Mouse (Mus musculus) spleen, postnatal 36 days (tissue): ENCODE data around the gene Ubn1.

ENCODE experiments used
- DNase-seq, 2 experiments: peaks; one replicate each; pipeline ENCODE4 v3.0.0; 2022; ENCODE audit warnings: low spot score in 2 of 2, mixed read lengths in 1 of 2

Gene Ubn1

DNA sequence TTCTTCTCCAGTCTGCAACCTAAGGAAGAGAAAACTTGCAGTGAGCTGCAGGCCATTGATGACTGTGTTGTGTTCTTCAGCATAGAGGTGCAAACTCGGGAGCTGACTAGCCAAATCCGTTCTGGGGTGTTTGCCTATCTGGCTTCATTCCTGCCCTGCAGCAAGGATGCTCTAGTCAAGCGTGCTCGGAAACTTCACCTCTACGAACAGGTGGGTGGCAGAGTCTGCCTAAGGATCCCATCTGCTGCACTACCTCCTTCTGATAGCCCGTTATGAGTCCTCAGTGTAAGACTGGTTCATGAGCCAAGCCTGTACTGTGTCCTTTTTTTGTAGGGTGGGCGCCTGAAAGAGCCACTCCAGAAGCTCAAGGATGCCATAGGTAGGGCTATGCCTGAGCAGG lies 22.1 kb downstream of the Ubn1 start:
- DNase-seq = no peak

DNA sequence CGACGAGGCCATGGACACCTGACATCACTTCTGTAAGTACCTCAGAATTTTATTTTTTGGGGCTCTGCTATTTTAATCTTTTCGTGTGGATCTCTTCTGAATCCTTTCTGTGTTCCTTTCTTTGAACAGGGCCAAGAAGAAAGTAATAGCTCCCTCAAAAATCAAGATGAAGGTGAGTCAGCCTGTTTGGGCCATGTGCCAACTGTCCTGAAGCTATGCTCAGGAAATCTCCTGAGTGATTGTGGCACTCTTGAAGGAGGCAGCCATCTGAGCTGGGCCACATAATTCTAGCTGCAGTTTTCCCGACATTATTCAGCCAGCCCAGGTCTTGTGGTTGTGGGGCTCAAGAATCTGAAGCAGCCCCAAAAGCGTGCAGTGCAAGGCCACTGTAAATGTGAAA lies 24.5 kb downstream of the Ubn1 start:
- DNase-seq = no peak

GRCm38 (mm10) chr16:5085196-5085595 lies 35.3 kb downstream of the Ubn1 start:
- no peak for DNase-seq

DNA sequence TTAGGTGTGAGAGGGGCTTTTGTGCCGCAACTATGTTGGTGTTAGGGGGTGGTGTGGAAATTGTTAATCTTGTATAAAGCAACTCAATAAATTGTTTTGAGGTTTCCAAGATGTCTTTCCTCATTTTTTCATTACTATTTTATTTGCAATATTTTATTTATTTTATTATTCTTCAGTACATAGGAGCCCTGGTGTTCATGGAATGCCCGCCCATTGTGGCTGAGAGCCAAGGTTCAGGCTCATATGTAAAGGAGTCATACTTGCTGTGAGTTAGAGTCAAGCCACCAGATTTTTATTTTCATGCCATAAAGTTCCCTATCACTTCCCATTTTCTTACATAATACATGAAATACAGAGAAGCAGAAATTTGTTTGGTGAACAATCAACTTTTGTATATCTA lies 36.3 kb downstream of the Ubn1 start:
- no peak for DNase-seq

DNA sequence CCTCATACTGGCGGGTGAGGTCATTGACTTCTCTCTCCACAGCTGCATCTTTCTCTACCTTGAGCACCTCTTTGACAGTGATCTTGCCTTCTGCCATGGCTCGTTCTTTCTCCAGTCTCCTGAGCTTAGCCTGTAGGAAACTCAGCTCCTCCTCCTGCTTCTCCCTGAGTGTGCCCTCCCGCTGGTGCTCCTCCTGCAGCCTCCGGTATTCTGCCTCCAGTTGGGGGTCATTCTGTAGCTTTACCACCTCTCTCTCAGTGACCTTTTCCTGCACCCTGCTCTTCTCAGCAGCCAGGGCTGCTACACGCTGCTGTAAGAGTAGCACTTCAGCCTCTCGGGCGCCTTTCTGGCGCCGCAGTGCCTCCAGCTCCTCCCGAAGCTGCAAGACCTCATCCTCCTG lies 39.2 kb downstream of the Ubn1 start:
- DNase-seq = no peak

DNA sequence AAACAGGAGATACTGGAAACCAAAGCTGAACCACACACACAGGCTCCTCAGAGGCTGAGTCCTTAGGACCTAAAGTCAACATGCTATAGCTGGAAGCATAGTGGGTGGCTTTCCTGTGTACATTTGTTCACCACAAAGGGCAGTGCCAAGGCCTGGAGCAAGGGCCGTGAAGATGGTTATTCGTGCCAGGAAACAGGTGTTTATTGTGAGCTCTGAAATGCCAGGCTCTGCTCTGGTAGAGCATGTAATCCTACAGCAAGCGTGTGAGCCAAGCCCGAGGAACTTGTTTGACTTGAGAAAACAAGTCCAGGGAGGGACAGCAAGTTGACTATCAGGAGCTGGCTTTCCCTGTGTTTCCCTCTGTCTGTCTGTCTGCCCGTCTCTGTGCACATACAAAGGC lies 43.4 kb downstream of the Ubn1 start:
- DNase-seq = peak; percentile 16 to 26

- DNase-seq = no peak
These were observed 46.6 kb downstream of the Ubn1 start for GRCm38 (mm10) chr16:5096504-5096903.

DNA sequence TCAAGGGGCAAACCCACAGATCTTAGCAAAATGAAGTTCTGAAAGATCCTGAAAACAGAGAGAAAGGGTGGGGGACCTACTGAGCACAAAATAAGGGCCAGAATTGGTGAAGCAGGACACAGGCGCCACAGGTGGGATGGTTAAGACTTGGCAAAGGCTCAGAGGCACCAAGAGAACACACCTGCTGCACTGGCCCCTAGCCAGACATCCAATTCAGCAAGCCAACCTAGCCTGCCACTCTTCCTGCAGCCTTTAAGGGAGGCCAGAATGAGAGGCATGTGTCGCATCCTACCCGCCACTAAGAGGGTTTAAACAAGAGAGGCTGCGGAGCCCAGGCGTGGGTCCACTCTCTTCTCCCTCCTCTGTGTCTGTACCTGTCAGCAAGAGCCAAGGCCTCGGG lies 51.1 kb downstream of the Ubn1 start:
- DNase-seq = no peak

GRCm38 (mm10) chr16:5109877-5110276 lies 60.0 kb downstream of the Ubn1 start:
- DNase-seq = no peak

- no peak for DNase-seq
These were observed 61.2 kb downstream of the Ubn1 start for GRCm38 (mm10) chr16:5111021-5111420.

DNA sequence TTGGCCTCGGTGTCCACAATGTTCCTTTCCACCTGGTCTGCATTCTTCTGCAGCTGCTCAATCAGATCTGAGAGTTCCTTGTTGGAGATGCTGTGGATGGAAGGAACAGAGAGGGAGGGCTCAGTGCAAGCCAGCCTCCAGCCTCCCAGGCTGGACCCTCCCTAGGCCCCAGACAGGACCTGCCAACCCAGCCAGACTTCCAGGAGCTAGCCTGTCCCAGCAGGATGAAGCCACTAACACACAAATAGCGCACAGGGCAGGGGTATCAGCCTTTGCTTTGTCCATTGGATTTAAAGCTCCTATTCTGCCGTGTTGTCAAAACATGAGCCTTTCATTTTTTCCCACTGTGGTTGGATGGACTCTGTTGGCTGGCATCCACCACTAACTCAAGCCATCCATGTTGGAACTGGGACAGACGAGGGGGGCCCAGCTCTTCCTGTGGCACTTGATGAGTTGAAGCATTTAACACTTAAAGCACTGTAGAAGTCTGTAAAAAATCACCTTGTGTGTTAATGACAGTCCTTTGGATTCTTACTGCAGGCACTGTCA lies 63.2 kb downstream of the Ubn1 start:
- no peak for DNase-seq

DNA sequence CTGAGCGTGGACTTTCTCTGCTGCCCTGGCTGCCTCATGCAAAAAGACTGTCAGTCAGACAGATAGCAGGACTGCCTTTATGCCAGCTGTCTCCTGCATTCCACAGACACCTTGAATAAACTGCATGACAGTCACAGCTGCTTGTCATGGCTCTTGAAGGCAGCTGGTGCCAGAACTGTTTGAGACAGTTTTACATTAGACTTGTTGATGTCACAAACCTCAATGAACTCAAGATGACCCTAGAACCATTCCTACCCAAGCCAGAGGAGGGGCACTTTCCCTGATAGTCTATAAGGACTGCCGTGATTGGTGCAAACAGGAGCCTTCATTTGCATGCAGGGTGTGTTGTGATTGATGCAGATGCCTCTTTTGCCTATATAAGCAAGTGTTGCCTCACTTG lies 63.7 kb downstream of the Ubn1 start:
- DNase-seq = no peak

DNA sequence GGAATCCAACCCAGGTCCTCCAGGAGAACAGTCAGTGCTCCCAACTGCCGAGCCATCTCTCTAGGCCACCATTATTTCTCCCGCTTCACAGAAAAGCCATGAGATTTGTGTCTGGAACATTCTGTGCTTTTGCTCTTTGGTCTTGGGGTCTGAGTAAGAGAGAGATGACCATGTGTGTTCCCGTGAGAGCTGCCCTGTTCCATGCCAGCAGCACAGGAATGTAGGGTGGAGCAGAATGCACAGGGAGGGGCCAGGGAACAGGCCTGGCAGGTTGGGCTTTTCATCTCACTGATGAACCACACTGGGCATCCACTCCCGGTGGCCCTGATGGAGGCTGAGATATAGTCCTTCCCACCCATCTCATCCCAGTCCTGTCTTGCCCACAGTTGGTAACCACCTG lies 69.5 kb downstream of the Ubn1 start:
- no peak for DNase-seq

DNA sequence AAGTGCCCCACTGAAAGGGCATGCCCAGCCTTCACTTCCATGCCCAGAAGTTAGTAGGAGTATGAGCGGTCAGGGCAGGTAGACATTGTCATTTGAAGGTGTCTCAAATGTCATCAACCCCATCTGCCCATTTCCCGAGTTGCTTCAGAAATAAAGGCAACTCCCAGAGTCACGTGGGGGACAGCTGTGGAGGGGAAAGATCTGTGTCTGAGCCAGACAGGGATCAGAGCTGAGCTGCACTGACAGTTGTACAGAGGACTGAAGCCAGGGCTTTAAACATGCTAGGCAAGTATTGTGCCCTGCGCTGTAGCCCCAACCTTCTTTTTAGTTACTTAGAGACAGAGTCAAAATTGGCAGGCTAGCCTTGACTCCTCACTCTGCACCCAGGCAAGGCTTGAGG lies 70.0 kb downstream of the Ubn1 start:
- no peak for DNase-seq

DNA sequence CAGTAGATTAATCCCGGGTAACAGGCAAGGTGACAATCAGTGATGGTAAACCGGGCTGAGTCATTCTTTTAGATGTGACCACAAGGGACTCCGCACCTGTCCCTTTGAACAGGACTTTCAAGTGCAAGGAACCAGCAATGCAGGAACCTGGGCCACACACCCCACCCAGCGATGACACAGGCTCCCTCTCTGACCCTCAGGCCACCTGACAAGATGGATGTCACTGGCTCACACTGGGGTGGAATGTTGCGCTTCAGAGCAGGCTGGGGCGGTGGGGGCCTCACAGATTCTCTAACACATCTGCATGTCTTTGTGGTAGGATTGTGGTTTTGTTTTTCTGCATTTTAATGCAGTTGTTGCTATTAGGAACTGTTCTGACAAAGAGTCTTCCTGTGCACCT lies 73.6 kb downstream of the Ubn1 start:
- DNase-seq = no peak

DNA sequence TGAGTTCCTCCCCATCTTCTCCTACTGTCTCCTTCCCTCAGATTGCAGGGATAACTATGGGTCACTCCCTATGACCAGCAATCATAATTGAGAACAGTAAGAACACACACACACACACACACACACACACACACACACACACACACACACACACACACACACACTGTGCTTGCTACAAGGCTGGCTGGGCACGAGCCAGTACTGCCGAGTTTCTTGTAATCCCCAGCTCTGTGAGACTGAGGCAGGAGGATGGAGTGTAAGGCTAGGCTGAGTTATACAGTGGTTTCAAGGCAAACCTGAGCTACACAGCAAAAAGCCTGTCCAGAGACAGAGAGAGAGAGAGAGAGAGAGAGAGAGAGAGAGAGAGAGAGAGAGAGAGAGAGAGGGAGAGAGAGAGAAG lies 80.3 kb downstream of the Ubn1 start:
- DNase-seq = no peak

DNA sequence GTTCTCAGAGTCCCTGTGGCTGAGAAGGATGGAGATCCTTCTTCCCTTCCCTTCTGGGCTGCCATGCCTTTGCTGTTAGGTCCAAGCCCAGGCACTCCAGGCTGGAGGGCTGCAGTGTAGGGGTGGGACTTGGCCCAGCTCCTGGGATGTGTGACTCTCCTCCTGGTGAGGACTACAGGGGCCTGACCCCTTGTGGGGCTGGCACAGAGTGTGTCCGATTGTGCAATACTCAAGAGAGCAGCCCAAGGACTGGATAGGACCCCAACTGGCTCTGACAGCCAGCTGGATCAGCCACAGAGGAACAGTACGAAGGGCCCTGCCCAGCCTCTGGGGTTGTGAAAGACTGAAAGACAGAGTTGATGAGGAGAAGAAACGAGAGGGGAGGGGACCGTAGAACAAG lies 80.9 kb downstream of the Ubn1 start:
- DNase-seq = peak in 1 of 2 experiments; percentile 8

- DNase-seq = no peak
These were observed 81.5 kb downstream of the Ubn1 start for GRCm38 (mm10) chr16:5131251-5131922.

GRCm38 (mm10) chr16:5132401-5132801 lies 82.5 kb downstream of the Ubn1 start, which contains the start of gene Ppl:
Gene Ppl, minus strand, starts transcription at chr16:5132421.
- peak; percentile 55 to 69 for DNase-seq

- DNase-seq = no peak
These were observed 84.9 kb downstream of the Ubn1 start for GRCm38 (mm10) chr16:5134623-5135330.

DNA sequence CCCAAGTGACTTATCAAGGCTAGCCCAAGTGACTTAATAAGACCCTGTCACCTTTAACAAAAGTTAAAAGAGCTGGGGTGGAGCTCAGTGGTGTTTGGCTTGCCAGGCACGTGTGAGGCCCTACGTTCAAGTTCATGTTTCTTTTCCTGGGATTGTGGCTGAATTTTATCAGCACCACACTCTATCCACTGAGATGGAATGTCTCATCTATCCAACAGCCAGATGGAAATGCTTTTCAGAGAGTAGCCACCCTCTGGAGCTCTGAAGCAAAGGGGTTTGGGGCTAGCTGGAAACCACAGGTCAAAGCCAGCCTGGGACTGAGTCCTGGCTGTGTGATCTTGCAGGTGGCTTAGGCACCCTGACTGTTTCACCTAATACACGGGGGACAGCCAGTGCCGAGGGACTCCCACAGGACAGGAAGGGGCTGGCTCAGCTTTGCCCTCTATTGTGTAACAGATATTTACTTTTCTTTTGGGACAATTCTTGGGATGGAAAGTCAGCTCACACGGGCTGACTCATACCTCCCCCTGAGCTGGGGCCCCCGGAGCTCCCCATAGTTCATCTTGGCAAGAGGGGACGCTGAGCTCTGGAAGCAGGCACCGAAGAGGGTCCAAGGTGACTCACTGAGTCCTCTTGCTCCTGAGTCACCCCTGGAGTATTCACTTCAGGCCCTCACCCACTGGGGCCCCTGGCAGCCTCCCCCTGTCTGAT lies 85.8 kb downstream of the Ubn1 start:
- DNase-seq = no peak
